Mouse (Mus musculus) megakaryocyte, embryonic 14.5 days (primary cell): ENCODE data around the gene Tyw3.

Experiments
- FLI1 ChIP-seq: IDR thresholded peaks from 2 replicates; pipeline ENCODE4 v1.6.1; 2012; ENCODE audit warnings: low read length, inconsistent platforms, mixed read lengths
- GATA1 ChIP-seq: IDR thresholded peaks from 3 replicates; pipeline ENCODE4 v1.6.1; 2012; ENCODE audit warnings: mixed read lengths, low read length, inconsistent platforms, borderline replicate concordance

GRCm38 (mm10) chr3:154602141-154602540 is 5.2 kb upstream of the Tyw3 start:
- no peak for TF ChIP-seq GATA1
- no peak for TF ChIP-seq FLI1
